Mouse (Mus musculus) retina, postnatal 1 day (tissue): ENCODE data around the gene Otogl.
A peak's percentile ranks its signal among the peaks of the same experiment; 100 is the strongest.

Experiments used
- DNase-seq: peaks from one replicate; pipeline ENCODE4 v3.0.0-alpha.2; 2012

Otogl gene

DNA sequence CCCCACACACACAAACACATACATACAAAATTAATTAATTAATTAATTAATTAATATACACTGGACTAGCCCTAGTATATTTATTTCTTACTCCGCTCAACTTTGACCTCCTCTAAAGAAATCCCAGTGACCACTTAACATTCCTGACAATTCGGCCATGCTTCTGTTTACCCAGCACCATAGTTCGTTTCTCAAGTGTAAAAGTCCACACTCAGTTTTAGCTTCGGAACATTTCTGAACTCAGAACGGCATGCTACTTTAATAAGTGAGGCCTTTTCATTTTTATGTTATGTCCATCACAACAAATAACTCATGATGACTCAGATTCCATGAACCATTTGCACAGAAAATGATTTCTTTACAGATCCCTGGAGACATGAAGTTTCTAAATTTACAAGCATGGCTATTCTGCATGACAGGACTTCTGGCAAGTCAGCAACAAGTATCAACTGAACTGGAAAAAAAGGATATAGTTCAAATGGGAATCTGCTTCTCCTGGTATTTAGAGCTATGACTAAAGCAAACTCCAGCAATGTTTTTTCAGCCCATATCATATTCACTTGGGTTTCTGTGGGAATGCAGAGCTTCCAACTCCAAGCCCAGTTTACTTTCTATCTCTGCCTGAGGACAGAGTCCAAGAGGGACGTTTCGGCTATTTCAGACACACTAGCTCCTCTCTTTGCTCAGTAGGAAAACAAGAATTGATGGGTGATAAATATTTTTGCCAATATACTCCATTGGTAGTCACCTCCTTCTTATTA is 6.5 kb downstream of the Otogl start:
- no peak for DNase-seq

- no peak for DNase-seq
These were observed 10.0 kb downstream of the Otogl start for GRCm38 (mm10) chr10:107901958-107902357.

GRCm38 (mm10) chr10:107901204-107901879 is 10.6 kb downstream of the Otogl start:
- no peak for DNase-seq

GRCm38 (mm10) chr10:107899946-107900345 is 12.0 kb downstream of the Otogl start:
- no peak for DNase-seq

- no peak for DNase-seq
These were observed 15.8 kb downstream of the Otogl start for GRCm38 (mm10) chr10:107896158-107896557.

GRCm38 (mm10) chr10:107894663-107895581 is 17.0 kb downstream of the Otogl start:
- no peak for DNase-seq

- DNase-seq: no peak
These were observed 21.5 kb downstream of the Otogl start for GRCm38 (mm10) chr10:107890400-107890799.

DNA sequence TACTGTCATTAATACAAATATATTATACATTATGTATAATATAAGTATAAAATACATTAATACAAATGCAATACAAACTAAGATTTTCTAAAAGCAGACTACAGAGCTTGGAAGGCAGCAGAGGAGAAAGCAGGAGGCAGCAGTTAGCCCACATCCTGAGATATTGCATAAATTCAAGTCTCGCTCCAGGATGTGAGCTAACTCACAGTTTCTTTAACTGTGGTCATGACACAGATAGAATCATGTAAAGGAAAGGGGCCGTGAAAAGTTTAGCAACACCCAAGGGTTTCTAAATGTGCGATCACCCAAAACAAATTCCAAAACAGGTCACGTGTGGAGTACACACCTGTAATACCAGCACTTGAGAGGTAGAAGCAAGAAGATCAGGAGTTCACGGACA is 39.4 kb downstream of the Otogl start:
- DNase-seq: no peak

- no peak for DNase-seq
These were observed 39.8 kb downstream of the Otogl start for GRCm38 (mm10) chr10:107872109-107872508.

DNA sequence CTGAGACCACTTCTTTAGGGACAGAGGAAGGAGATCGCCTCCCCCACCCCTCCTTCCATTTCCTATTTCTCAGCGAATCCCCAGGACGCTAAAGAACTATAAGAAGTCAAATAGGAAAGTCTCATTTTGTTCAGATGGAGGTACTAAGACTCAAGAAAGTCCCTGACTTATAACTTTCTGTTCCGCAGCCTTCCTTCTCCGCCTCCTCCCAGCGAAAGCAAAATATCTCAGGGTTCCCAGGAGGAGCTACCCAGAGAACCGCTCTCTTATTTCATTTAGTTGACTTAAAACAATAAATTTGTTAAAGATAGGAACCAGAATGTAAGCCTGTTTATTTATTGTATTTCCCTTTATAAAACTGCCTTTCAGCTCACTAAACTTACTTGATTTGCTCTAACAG is 41.4 kb downstream of the Otogl start:
- DNase-seq: no peak

GRCm38 (mm10) chr10:107868904-107869303 is 43.0 kb downstream of the Otogl start:
- DNase-seq: no peak

DNA sequence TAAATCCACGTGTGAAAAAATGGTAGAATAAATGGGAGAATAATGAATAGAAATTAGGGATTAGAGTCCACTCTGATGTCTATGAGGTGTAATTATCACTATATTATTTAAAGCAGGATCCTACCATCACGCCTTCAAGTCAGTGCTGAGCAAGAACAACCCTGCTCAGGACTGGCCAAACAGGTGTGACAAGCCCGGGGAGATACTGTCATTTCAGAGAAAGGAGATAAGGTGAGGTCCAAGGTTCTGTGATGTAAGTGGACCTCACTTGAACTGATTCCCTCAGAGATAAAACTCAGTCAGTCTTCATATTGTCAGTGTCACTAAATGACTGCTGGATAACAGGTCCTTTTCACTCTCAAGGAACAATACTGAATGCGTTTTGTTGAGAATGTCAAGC is 44.5 kb downstream of the Otogl start:
- no peak for DNase-seq

DNA sequence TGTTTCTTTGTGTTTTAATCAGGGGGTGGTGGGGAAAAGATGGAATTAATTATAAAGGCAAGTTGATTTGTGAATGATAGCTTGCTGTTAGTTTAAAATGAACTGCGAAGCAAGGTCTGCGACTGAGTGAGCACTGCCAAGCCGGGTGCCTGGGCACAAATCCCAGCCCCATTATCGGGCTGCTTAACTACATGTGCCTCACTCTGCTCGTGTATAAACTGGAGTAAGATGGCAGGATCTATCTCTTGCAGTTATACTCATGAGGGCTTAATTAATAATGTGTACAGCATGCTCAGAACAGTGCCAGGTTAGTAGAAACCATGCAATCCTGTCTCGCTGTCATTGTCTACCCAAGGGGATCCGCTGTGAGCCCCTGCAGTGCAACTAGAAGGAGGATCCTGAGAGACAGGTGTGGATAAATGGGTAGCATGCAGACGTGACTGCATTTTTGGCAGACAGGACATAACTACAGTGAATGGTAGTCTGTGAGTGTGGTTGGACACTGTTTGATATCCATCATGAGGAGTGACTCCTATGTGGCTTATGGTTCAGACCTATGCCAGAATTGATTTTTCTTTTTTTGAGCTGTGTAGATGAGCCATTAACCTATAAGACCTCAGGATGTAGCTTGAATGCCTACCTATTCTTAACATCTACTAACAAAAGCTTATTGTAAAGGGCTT is 51.6 kb downstream of the Otogl start:
- no peak for DNase-seq

GRCm38 (mm10) chr10:107859220-107859619 is 52.7 kb downstream of the Otogl start:
- no peak for DNase-seq

DNA sequence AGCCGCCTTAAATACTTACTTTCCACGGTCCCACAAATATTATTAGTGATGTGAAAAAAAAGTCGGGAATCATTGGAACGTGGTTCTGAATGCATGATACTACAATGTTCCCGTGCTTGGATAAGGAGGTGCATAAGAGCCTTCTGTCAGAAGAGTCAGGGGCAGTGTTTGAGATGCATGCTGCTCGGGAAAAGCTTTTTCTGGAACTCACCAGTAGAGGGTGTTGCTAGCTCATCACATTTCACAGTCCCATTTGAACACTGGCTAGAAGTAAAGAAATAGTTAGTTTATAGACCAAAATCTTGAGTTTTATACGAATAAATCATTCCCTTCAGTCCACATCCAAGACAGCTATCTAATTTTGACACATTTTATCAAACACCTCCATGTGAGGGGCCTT is 53.2 kb downstream of the Otogl start:
- DNase-seq: peak; percentile 60

- DNase-seq: no peak
These were observed 67.0 kb downstream of the Otogl start for GRCm38 (mm10) chr10:107844906-107845305.

GRCm38 (mm10) chr10:107834452-107835239 is 77.3 kb downstream of the Otogl start:
- DNase-seq: no peak

DNA sequence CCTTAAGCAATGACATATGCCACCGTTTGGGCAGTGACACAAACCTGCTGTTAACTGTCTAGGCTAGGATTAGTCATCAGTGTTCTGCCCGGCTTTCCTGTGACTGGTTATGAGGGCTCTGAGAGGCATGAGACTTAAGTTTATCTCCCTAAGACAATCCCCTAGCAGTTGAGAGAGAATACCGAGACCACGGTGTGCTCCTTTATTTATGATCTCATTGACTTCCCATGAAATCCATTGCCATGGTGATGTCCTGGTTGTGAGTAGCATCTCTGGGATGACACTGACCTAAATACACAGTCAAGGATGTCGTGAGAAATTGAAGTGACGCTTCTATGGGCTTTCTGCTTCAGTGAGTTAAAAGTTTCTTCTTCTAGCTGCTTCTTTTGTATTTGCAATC is 82.8 kb downstream of the Otogl start:
- DNase-seq: peak; percentile 84

DNA sequence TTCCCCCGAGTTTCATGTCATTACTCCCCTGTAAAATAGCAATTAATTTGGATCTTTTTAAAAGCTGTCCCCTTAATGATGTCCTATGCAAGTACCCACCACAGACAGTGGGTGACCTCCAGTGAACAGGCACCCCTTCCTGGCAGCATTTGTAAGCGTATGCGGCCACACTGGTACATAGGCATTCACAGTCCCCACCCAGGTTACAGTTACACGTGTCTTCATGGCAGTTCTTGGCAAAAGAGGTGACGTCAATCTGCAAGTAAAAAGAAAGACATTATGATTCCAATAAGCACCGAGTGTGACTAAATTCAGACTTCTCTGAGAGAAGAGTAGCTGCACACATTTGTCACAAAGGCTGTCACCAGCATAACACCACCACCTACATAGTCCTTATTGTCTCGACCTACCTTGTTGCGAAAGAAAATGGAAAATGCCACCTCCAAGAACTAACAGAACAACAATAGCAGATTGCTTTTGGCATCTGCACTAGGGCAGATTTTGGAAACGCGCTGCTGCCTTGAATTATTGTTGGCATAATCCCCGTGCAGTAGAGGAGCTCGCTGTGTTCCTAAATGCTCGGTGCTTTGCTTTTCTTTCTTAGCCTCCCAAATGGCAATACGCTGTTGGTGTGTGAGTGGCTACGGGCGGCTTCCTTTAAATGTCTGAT is 98.0 kb downstream of the Otogl start:
- DNase-seq: no peak

DNA sequence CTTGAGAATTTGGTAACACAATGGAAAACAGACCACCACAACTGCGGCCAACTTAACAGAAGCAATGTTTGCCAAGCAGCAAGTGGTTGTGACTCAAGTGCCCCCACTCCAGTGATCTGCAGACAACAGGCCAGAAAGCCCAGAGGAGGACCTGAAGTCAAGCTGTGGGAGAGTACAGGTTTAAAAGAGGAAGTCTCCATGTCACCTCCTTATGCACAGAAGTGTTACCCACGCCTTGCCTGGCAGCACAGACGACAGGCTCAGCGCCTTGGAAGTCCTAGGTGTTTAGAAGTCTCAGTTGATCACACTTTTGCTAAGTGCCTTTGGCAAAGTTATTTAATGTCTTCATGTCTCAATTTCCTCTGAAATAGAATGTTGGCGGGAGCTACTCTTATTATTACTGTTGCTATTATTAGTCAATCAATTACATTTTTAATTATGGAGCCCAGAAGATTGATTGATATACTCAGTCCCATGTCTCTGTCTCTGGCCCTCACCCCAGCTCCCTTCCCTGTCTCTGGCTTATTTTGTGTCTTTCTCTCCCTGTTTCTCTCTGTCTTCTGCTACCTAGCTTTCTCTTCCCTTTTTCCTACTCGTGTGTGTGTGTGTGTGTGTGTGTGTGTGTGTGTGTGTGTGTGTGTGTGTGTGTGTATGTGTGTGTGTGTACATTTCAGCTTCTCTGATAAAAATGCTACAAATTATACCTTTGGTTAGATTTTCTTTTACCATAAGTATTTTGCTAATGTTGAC is 101.1 kb downstream of the Otogl start:
- DNase-seq: no peak

DNA sequence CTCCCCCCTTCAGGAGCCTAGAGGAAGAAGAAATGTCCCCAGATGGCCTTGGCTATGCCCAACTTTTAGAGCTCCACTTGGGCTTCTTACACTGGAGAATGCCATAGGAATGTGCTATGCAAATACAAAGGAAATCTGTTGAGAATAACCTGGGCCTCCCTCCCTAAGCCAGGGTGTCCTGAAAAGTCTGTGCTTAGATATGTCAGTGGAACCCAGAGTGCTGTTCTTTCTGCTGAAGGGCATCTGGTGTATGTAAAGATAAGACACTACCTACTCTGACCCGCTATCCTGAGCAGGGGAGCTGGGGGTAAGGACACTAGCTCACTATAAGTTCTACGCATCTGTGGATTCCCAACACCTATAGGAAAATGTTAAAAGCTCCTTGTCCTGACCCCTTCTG is 106.7 kb downstream of the Otogl start:
- no peak for DNase-seq
